Mouse (Mus musculus) Patski (cell line): ENCODE data around the gene Tpst2. TPM values are rescaled to one million over a fixed set of nuclear protein-coding genes. Genes with fewer than 3 reads are reported as not detected.

Experiments
- ATAC-seq: fragments of 100-300 bp; one replicate; pipeline ENCODE4 v1.8.0; 2021
- CTCF ChIA-PET: fragments of 350-600 bp; sonication (Branson Sonifier 250); formaldehyde crosslinking; loops from one replicate; lab custom pipeline; 2022; ENCODE audit warnings: inconsistent platforms; lab: Charles Lee
- POLR2A ChIA-PET: fragments of 350-600 bp; sonication (Branson Sonifier 250); formaldehyde crosslinking; loops from one replicate; lab custom pipeline; 2022; ENCODE audit warnings: antibody characterized with exemption, inconsistent platforms; lab: Charles Lee
- DNase-seq: peaks from one replicate; pipeline ENCODE4 v3.0.0-alpha.2; 2011; ENCODE audit warnings: low read depth, low spot score
- H3K27me3 ChIP-seq: fragments of 371-371 bp; one replicate; pipeline ENCODE4 v1.5.1; 2021
- CTCF ChIP-seq: fragments of 100-300 bp; IDR thresholded peaks from one replicate; pipeline ENCODE4 v1.5.1; 2021
- in situ Hi-C: fragments of 300-500 bp; cut with MboI; formaldehyde crosslinking; loops from 3 replicates; pipeline ENCODE4 v1.11.1; 2018; ENCODE audit warnings: low pct_unique_long_range_greater_than_20kb, mixed read lengths
- polyA plus RNA-seq: library from polyadenylated mRNA; unstranded; gene quantifications from one replicate; pipeline ENCODE4 v1.2.3, GENCODE M21; 2021

Gene Tpst2
- polyA plus RNA-seq, 1 experiment from 2014 or later, result 92.3 TPM

GRCm38 (mm10) chr5:112270764-112271541, 5.5 kb upstream of the Tpst2 start:
- POLR2A ChIA-PET, result no interaction called here
- CTCF ChIA-PET, result interaction anchor here (0.9 to 1.3 kb wide), 4 partner anchors 9 to 65 kb away, joined by 3 read pairs; no protein-coding TSS in a partner anchor
- no peaks in the 10 kb centered on the region for H3K27me3 ChIP-seq
- in situ Hi-C loops, result no loop called here
- TF ChIP-seq CTCF, result no peak
- ATAC-seq (peak; percentile 37), DNase-seq (no peak)

- TF ChIP-seq CTCF, result no peak
- H3K27me3 ChIP-seq, result no peaks in the 10 kb centered on the region
- no peak for ATAC-seq
- in situ Hi-C loops, result no loop called here
- CTCF ChIA-PET, result interaction anchor here (1.3 kb wide), 1 partner anchor 32 kb away, joined by 4 read pairs; no protein-coding TSS in a partner anchor
- no peak for DNase-seq
- POLR2A ChIA-PET, result no interaction called here
Observed at GRCm38 (mm10) chr5:112272934-112273333, 3.6 kb upstream of the Tpst2 start.

- ATAC-seq (no peak), DNase-seq (no peak)
- TF ChIP-seq CTCF, result no peak
- ChIA-PET CTCF (interaction anchor here (1.0 to 1.2 kb wide), 2 partner anchors 20 to 33 kb away, joined by 3 read pairs; no protein-coding TSS in a partner anchor), POLR2A (no interaction called here)
- in situ Hi-C loops, result no loop called here
- H3K27me3 ChIP-seq, result no peaks in the 10 kb centered on the region
Observed at GRCm38 (mm10) chr5:112273746-112274463, 2.6 kb upstream of the Tpst2 start.

- DNase-seq, result no peak
- no peaks in the 10 kb centered on the region for H3K27me3 ChIP-seq
- no peak for TF ChIP-seq CTCF
- CTCF ChIA-PET, result no interaction called here
- POLR2A ChIA-PET, result interaction anchor here (0.6 to 1.4 kb wide), 3 partner anchors 29 to 70 kb away, joined by 3 to 4 read pairs (median 4); no protein-coding TSS in a partner anchor
- ATAC-seq, result no peak
- in situ Hi-C loops, result loop anchor here (25.0 kb wide), 1 partner anchor 1612 kb away; no protein-coding TSS in a partner anchor
Observed at GRCm38 (mm10) chr5:112275021-112275804, 1.3 kb upstream of the Tpst2 start.

- in situ Hi-C loops, result loop anchor here (25.0 kb wide), 1 partner anchor 1610 kb away; no protein-coding TSS in a partner anchor
- CTCF ChIA-PET, result interaction anchor here (0.9 kb wide), 1 partner anchor 36 kb away, joined by 3 read pairs; no protein-coding TSS in a partner anchor
Observed at GRCm38 (mm10) chr5:112276907-112277348, 437 bp downstream of the Tpst2 start.

GRCm38 (mm10) chr5:112277906-112278470, 1.5 kb downstream of the Tpst2 start:
- POLR2A ChIA-PET, result interaction anchor here (0.7 to 2.0 kb wide), 5 partner anchors 14 to 50 kb away, joined by 3 to 6 read pairs (median 4); no protein-coding TSS in a partner anchor
- in situ Hi-C loops, result loop anchor here (25.0 kb wide), 1 partner anchor 1609 kb away; no protein-coding TSS in a partner anchor
- no peak for ATAC-seq
- CTCF ChIA-PET, result interaction anchor here (1.6 kb wide), 1 partner anchor 57 kb away, joined by 4 read pairs; no protein-coding TSS in a partner anchor
- TF ChIP-seq CTCF, result no peak
- no peaks in the 10 kb centered on the region for H3K27me3 ChIP-seq
- no peak for DNase-seq

More at GRCm38 (mm10) chr5:112276907-112277348, 437 bp downstream of the Tpst2 start:
- no peaks in the 10 kb centered on the region for H3K27me3 ChIP-seq
- DNase-seq (no peak), ATAC-seq (no peak)
- no peak for TF ChIP-seq CTCF
- POLR2A ChIA-PET, result interaction anchor here (0.7 to 1.6 kb wide), 2 partner anchors 33 to 34 kb away, joined by 3 to 5 read pairs; no protein-coding TSS in a partner anchor

GRCm38 (mm10) chr5:112279181-112280021, 2.9 kb downstream of the Tpst2 start:
- in situ Hi-C loops, result loop anchor here (5.0 to 25.0 kb wide), 2 partner anchors 43 to 1608 kb away; no protein-coding TSS in a partner anchor
- DNase-seq, result no peak
- no peak for TF ChIP-seq CTCF
- no peaks in the 10 kb centered on the region for H3K27me3 ChIP-seq
- ChIA-PET CTCF (interaction anchor here (1.0 to 1.6 kb wide), 6 partner anchors 8 to 56 kb away, joined by 3 to 4 read pairs (median 3); no protein-coding TSS in a partner anchor), POLR2A (interaction anchor here (0.5 to 2.0 kb wide), 7 partner anchors 12 to 484 kb away, joined by 3 to 6 read pairs (median 4); no protein-coding TSS in a partner anchor)
- peak; percentile 22 for ATAC-seq

- ChIA-PET CTCF (interaction anchor here (1.1 to 1.6 kb wide), 3 partner anchors 9 to 50 kb away, joined by 3 read pairs; no protein-coding TSS in a partner anchor), POLR2A (interaction anchor here (0.5 to 1.7 kb wide), 6 partner anchors 11 to 485 kb away, joined by 3 to 5 read pairs (median 4); no protein-coding TSS in a partner anchor)
- no peak for ATAC-seq
- no peak for DNase-seq
- in situ Hi-C loops, result loop anchor here (5.0 to 25.0 kb wide), 2 partner anchors 42 to 1607 kb away; no protein-coding TSS in a partner anchor
- no peaks in the 10 kb centered on the region for H3K27me3 ChIP-seq
- TF ChIP-seq CTCF, result no peak
Observed at GRCm38 (mm10) chr5:112280151-112280550, 3.7 kb downstream of the Tpst2 start.
